Mouse (Mus musculus): ENCODE results near the gene Calb2. TPM values are rescaled to one million over a fixed set of nuclear protein-coding genes. Genes with fewer than 3 reads are reported as not detected.

Calb2 gene
- polyA plus RNA-seq, 1 experiment from 2014 or later = 3.2 TPM

DNA sequence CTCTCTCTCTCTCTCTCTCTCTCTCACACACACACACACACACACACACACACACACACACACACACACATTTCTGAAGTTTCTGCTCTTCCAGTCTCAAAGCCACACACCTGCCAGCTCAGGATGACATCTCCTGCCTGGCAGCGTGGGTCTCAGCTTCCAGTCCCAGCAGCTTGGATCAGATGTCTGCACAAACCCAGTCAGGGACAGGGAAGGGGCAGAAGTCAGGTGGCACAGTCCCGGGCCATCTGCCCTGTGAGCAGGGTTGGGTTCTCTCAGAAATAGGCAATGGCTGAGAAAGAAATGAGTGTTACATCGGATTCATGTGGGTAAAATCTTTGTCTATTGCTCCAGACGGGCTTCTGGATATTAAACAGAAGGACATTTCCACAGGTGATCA lies 27.2 kb downstream of the Calb2 start:
- no peaks in the 10 kb centered on the region for H3K36me3 ChIP-seq (ENCODE audit: control insufficient read depth, insufficient read depth, low read length)
- no peak overlapping the region for H3K4me2 ChIP-seq (ENCODE audit: low read depth)
- DNase-seq (ENCODE audit: low spot score) (no peak), ATAC-seq (ENCODE audit: insufficient read depth, low FRiP score, low TSS enrichment) (no peak)
- 77% methylated on average over 4 of the region's 4 CpGs for WGBS
- no peaks in the 10 kb centered on the region for H3K27me3 ChIP-seq (ENCODE audit: control insufficient read depth, insufficient read depth, low read length)
- no peak overlapping the region for H3K9ac ChIP-seq (ENCODE audit: low read length)
- no peak overlapping the region for H3K27ac ChIP-seq (ENCODE audit: low read depth, low read length)
- no peak overlapping the region for H3K4me3 ChIP-seq (ENCODE audit: low read depth, low read length)
- no peaks in the 10 kb centered on the region for H3K9me3 ChIP-seq (ENCODE audit: control insufficient read depth, low read length)
- no peaks in the 10 kb centered on the region for H3K4me1 ChIP-seq (ENCODE audit: control insufficient read depth, insufficient read depth, low read length)

DNA sequence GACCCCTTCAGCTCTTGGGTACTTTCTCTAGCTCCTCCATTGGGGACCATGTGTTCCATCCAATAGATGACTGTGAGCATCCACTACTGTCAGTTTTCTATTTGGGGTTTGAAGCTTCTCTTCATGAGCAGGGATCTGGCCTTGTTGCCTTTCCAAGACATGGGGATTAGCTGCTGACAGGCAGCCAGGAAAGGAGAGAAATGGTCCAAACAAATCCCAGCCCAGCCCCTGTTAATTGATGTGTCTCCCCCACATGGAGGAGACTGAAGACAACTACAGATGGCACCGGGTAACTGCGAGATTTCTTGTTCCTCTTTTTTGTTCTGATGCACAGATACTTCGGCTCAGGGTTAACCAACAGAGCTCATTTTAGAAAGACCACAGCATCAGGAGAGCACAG lies 27.9 kb downstream of the Calb2 start:
- DNase-seq (ENCODE audit: low spot score) (no peak), ATAC-seq (ENCODE audit: insufficient read depth, low FRiP score, low TSS enrichment) (no peak)
- no peak overlapping the region for H3K4me2 ChIP-seq (ENCODE audit: low read depth)
- H3K9ac ChIP-seq (ENCODE audit: low read length) = no peak overlapping the region
- no peak overlapping the region for H3K27ac ChIP-seq (ENCODE audit: low read depth, low read length)
- no peaks in the 10 kb centered on the region for H3K9me3 ChIP-seq (ENCODE audit: control insufficient read depth, low read length)
- H3K27me3 ChIP-seq (ENCODE audit: control insufficient read depth, insufficient read depth, low read length) = no peaks in the 10 kb centered on the region
- no peak overlapping the region for H3K4me3 ChIP-seq (ENCODE audit: low read depth, low read length)
- no peaks in the 10 kb centered on the region for H3K4me1 ChIP-seq (ENCODE audit: control insufficient read depth, insufficient read depth, low read length)
- 79% methylated on average over 3 of the region's 3 CpGs for WGBS
- H3K36me3 ChIP-seq (ENCODE audit: control insufficient read depth, insufficient read depth, low read length) = no peaks in the 10 kb centered on the region

DNA sequence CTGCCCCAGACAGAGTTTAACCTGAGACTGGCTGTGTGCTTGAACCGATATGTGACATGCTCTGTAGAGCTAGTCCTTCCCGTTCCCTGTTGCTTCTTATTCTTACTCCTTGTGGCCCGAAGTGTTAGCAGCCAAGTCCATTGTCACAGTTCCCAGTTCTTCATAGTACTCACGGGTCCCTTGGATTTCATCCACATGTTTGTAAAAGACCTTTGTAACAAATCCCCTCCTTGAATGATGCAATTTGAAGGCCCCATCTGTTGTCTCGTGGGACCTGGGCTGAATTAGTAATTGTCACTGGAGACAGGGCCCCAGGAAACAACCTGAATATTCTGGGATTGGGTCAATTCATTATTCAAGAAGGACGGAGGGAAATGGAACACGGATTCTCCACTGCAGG lies 32.5 kb downstream of the Calb2 start:
- 77% methylated on average over 7 of the region's 7 CpGs for WGBS
- no peaks in the 10 kb centered on the region for H3K27me3 ChIP-seq (ENCODE audit: control insufficient read depth, insufficient read depth, low read length)
- ATAC-seq (ENCODE audit: insufficient read depth, low FRiP score, low TSS enrichment) (no peak), DNase-seq (ENCODE audit: low spot score) (no peak)
- H3K4me3 ChIP-seq (ENCODE audit: low read depth, low read length) = no peak overlapping the region
- no peaks in the 10 kb centered on the region for H3K9me3 ChIP-seq (ENCODE audit: control insufficient read depth, low read length)
- no peaks in the 10 kb centered on the region for H3K4me1 ChIP-seq (ENCODE audit: control insufficient read depth, insufficient read depth, low read length)
- no peaks in the 10 kb centered on the region for H3K36me3 ChIP-seq (ENCODE audit: control insufficient read depth, insufficient read depth, low read length)
- no peak overlapping the region for H3K4me2 ChIP-seq (ENCODE audit: low read depth)
- no peak overlapping the region for H3K27ac ChIP-seq (ENCODE audit: low read depth, low read length)
- H3K9ac ChIP-seq (ENCODE audit: low read length) = no peak overlapping the region

- DNase-seq (ENCODE audit: low spot score) (no peak), ATAC-seq (ENCODE audit: insufficient read depth, low FRiP score, low TSS enrichment) (no peak)
- whole genome bisulfite sequencing = 93% methylated on average over 8 of the region's 8 CpGs
- Histone ChIP-seq H3K27me3 (ENCODE audit: control insufficient read depth, insufficient read depth, low read length) (no peaks in the 10 kb centered on the region), H3K9me3 (ENCODE audit: control insufficient read depth, low read length) (no peaks in the 10 kb centered on the region), H3K4me1 (ENCODE audit: control insufficient read depth, insufficient read depth, low read length) (no peaks in the 10 kb centered on the region), H3K4me2 (ENCODE audit: low read depth) (no peak overlapping the region), H3K4me3 (ENCODE audit: low read depth, low read length) (no peak overlapping the region), H3K36me3 (ENCODE audit: control insufficient read depth, insufficient read depth, low read length) (no peaks in the 10 kb centered on the region), H3K9ac (ENCODE audit: low read length) (no peak overlapping the region), H3K27ac (ENCODE audit: low read depth, low read length) (no peak overlapping the region)
Observed at GRCm38 (mm10) chr8:110134236-110134635, 33.8 kb downstream of the Calb2 start.

- Histone ChIP-seq H3K27ac (ENCODE audit: low read depth, low read length) (no peak overlapping the region), H3K36me3 (ENCODE audit: control insufficient read depth, insufficient read depth, low read length) (no peaks in the 10 kb centered on the region), H3K4me3 (ENCODE audit: low read depth, low read length) (no peak overlapping the region), H3K4me1 (ENCODE audit: control insufficient read depth, insufficient read depth, low read length) (no peaks in the 10 kb centered on the region), H3K27me3 (ENCODE audit: control insufficient read depth, insufficient read depth, low read length) (no peaks in the 10 kb centered on the region), H3K4me2 (ENCODE audit: low read depth) (no peak overlapping the region), H3K9ac (ENCODE audit: low read length) (no peak overlapping the region), H3K9me3 (ENCODE audit: control insufficient read depth, low read length) (no peaks in the 10 kb centered on the region)
- WGBS = 27% methylated on average over 13 of the region's 13 CpGs
- peak; percentile 84 for DNase-seq (ENCODE audit: low spot score)
- ATAC-seq (ENCODE audit: insufficient read depth, low FRiP score, low TSS enrichment) = no peak
Observed at GRCm38 (mm10) chr8:110130537-110130936, 37.5 kb downstream of the Calb2 start.

DNA sequence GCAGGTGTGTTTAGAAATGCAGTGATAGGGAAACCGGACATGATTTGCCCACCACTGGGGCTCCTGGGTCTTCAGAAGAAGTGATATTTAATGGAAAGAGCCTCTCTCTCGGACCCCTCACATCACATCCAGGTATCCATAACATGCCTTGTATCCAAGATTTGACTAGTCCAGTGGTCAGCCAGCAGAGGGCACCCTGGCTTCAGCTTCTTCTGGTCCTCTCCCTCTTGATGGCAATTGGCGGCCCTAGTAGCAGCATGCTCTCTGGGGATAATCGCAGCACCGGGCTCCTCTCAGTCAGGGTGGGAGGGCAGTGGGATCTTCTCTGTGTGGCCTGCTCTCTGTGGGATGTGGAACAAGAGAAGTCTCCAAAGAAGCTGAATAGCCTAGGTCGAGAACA lies 48.3 kb downstream of the Calb2 start:
- 47% methylated on average over 6 of the region's 6 CpGs for WGBS
- no peak overlapping the region for H3K9ac ChIP-seq (ENCODE audit: low read length)
- no peaks in the 10 kb centered on the region for H3K4me1 ChIP-seq (ENCODE audit: control insufficient read depth, insufficient read depth, low read length)
- DNase-seq (ENCODE audit: low spot score) = peak; percentile 16
- no peaks in the 10 kb centered on the region for H3K27me3 ChIP-seq (ENCODE audit: control insufficient read depth, insufficient read depth, low read length)
- no peak overlapping the region for H3K27ac ChIP-seq (ENCODE audit: low read depth, low read length)
- H3K4me3 ChIP-seq (ENCODE audit: low read depth, low read length) = no peak overlapping the region
- H3K9me3 ChIP-seq (ENCODE audit: control insufficient read depth, low read length) = no peaks in the 10 kb centered on the region
- no peak for ATAC-seq (ENCODE audit: insufficient read depth, low FRiP score, low TSS enrichment)
- no peaks in the 10 kb centered on the region for H3K36me3 ChIP-seq (ENCODE audit: control insufficient read depth, insufficient read depth, low read length)
- H3K4me2 ChIP-seq (ENCODE audit: low read depth) = no peak overlapping the region

- 86% methylated on average over 3 of the region's 3 CpGs for WGBS
- no peaks in the 10 kb centered on the region for H3K27me3 ChIP-seq (ENCODE audit: control insufficient read depth, insufficient read depth, low read length)
- H3K36me3 ChIP-seq (ENCODE audit: control insufficient read depth, insufficient read depth, low read length) = no peaks in the 10 kb centered on the region
- DNase-seq (ENCODE audit: low spot score) (no peak), ATAC-seq (ENCODE audit: insufficient read depth, low FRiP score, low TSS enrichment) (no peak)
- H3K9me3 ChIP-seq (ENCODE audit: control insufficient read depth, low read length) = no peaks in the 10 kb centered on the region
- no peaks in the 10 kb centered on the region for H3K4me1 ChIP-seq (ENCODE audit: control insufficient read depth, insufficient read depth, low read length)
- H3K4me3 ChIP-seq (ENCODE audit: low read depth, low read length) = no peak within 1 kb of the TSS
- H3K4me2 ChIP-seq (ENCODE audit: low read depth) = no peak within 1 kb of the TSS
- H3K9ac ChIP-seq (ENCODE audit: low read length) = no peak within 1 kb of the TSS
- no peak within 1 kb of the TSS for H3K27ac ChIP-seq (ENCODE audit: low read depth, low read length)
Observed at GRCm38 (mm10) chr8:110102653-110103052, 65.4 kb downstream of the Calb2 start, which contains the start of gene Gm17720. TSS of gene Gm17720 (minus strand) at chr8:110102753.

- H3K36me3 ChIP-seq (ENCODE audit: control insufficient read depth, insufficient read depth, low read length) = no peaks in the 10 kb centered on the region
- H3K4me1 ChIP-seq (ENCODE audit: control insufficient read depth, insufficient read depth, low read length) = no peaks in the 10 kb centered on the region
- H3K27me3 ChIP-seq (ENCODE audit: control insufficient read depth, insufficient read depth, low read length) = no peaks in the 10 kb centered on the region
- H3K27ac ChIP-seq (ENCODE audit: low read depth, low read length) = no peak overlapping the region
- 90% methylated on average over 15 of the region's 15 CpGs for WGBS
- no peak overlapping the region for H3K4me3 ChIP-seq (ENCODE audit: low read depth, low read length)
- no peak overlapping the region for H3K4me2 ChIP-seq (ENCODE audit: low read depth)
- ATAC-seq (ENCODE audit: insufficient read depth, low FRiP score, low TSS enrichment) (no peak), DNase-seq (ENCODE audit: low spot score) (no peak)
- H3K9ac ChIP-seq (ENCODE audit: low read length) = no peak overlapping the region
- no peaks in the 10 kb centered on the region for H3K9me3 ChIP-seq (ENCODE audit: control insufficient read depth, low read length)
Observed at GRCm38 (mm10) chr8:110101676-110102075, 66.3 kb downstream of the Calb2 start.

- Histone ChIP-seq H3K9me3 (ENCODE audit: control insufficient read depth, low read length) (no peaks in the 10 kb centered on the region), H3K4me2 (ENCODE audit: low read depth) (no peak within 1 kb of the TSS), H3K27me3 (ENCODE audit: control insufficient read depth, insufficient read depth, low read length) (no peaks in the 10 kb centered on the region), H3K27ac (ENCODE audit: low read depth, low read length) (no peak within 1 kb of the TSS), H3K4me3 (ENCODE audit: low read depth, low read length) (no peak within 1 kb of the TSS), H3K4me1 (ENCODE audit: control insufficient read depth, insufficient read depth, low read length) (no peaks in the 10 kb centered on the region), H3K36me3 (ENCODE audit: control insufficient read depth, insufficient read depth, low read length) (no peaks in the 10 kb centered on the region), H3K9ac (ENCODE audit: low read length) (no peak within 1 kb of the TSS)
- DNase-seq (ENCODE audit: low spot score) (no peak), ATAC-seq (ENCODE audit: insufficient read depth, low FRiP score, low TSS enrichment) (no peak)
- WGBS = 89% methylated on average over 10 of the region's 12 CpGs
Observed at GRCm38 (mm10) chr8:110100907-110101306, 67.1 kb downstream of the Calb2 start, which contains the start of gene Gm21964. TSS of gene Gm21964 (plus strand) at chr8:110101207.
